Mouse (Mus musculus) frontal cortex, postnatal 10 days (tissue): ENCODE measurements around the gene Exoc3l4.

Experiments used
- DNase-seq, 2 experiments: peaks; one replicate each; pipeline ENCODE4 v3.0.0; 2022; ENCODE audit warnings: low spot score in 2 of 2, mixed read lengths in 1 of 2

Exoc3l4 gene

GRCm38 (mm10) chr12:111411631-111412355, 5.0 kb upstream of the Exoc3l4 start:
- DNase-seq = no peak

- no peak for DNase-seq
Observed at GRCm38 (mm10) chr12:111412581-111413284, 4.1 kb upstream of the Exoc3l4 start.

GRCm38 (mm10) chr12:111413300-111413699, 3.5 kb upstream of the Exoc3l4 start:
- peak; percentile 76 to 84 for DNase-seq

- DNase-seq = no peak
Observed at GRCm38 (mm10) chr12:111419918-111420317, 3.1 kb downstream of the Exoc3l4 start.

- no peak for DNase-seq
Observed at GRCm38 (mm10) chr12:111420946-111421709, 4.3 kb downstream of the Exoc3l4 start.

GRCm38 (mm10) chr12:111422852-111423251, 6.0 kb downstream of the Exoc3l4 start:
- no peak for DNase-seq

GRCm38 (mm10) chr12:111423570-111424129, 6.8 kb downstream of the Exoc3l4 start:
- DNase-seq = no peak

GRCm38 (mm10) chr12:111424547-111424946, 7.7 kb downstream of the Exoc3l4 start:
- DNase-seq = no peak

- peak in 1 of 2 experiments; percentile 75 for DNase-seq
Observed at GRCm38 (mm10) chr12:111425258-111425657, 8.4 kb downstream of the Exoc3l4 start.

- DNase-seq = peak; percentile 53 to 86
Observed at GRCm38 (mm10) chr12:111425789-111426460, 9.1 kb downstream of the Exoc3l4 start.

GRCm38 (mm10) chr12:111427438-111428113, 10.8 kb downstream of the Exoc3l4 start:
- no peak for DNase-seq

- no peak for DNase-seq
Observed at GRCm38 (mm10) chr12:111428364-111428763, 11.5 kb downstream of the Exoc3l4 start.

GRCm38 (mm10) chr12:111428961-111429911, 12.4 kb downstream of the Exoc3l4 start:
- no peak for DNase-seq

GRCm38 (mm10) chr12:111430049-111430867, 13.4 kb downstream of the Exoc3l4 start:
- no peak for DNase-seq

- no peak for DNase-seq
Observed at GRCm38 (mm10) chr12:111430868-111431817, 14.3 kb downstream of the Exoc3l4 start.

GRCm38 (mm10) chr12:111432097-111432496, 15.3 kb downstream of the Exoc3l4 start:
- no peak for DNase-seq

GRCm38 (mm10) chr12:111432751-111433331, 16.0 kb downstream of the Exoc3l4 start:
- no peak for DNase-seq
